Mouse (Mus musculus): ENCODE results near the gene Dll4. TPM values are rescaled to one million over a fixed set of nuclear protein-coding genes. Genes with fewer than 3 reads are reported as not detected.
A peak's percentile ranks its signal among the peaks of the same experiment; 100 is the strongest.

Dll4 gene
- polyA plus RNA-seq (2015; fragmentation: Nextera tagmentation; extraction: Ambion mirVana): 8.3 and 8.4 TPM in 2 replicates

GRCm38 (mm10) chr2:119325568-119326143, at the start of gene Dll4:
Gene Dll4, plus strand, starts transcription at chr2:119325784.
- WGBS: 1% methylated on average over 33 of the region's 33 CpGs
- H3K4me2 ChIP-seq (replicated peaks): peak within 1 kb of the TSS; percentile 100
- peak within 1 kb of the TSS; percentile 58 for H3K4me3 ChIP-seq (replicated peaks)
- ATAC-seq: peak; percentile 55
- no peaks in the 10 kb centered on the region for H3K9me3 ChIP-seq
- H3K36me3 ChIP-seq: no peaks in the 10 kb centered on the region
- peak within 1 kb of the TSS; percentile 56 for H3K9ac ChIP-seq
- H3K27me3 ChIP-seq (replicated peaks): peaks cover 59% of the 10 kb centered on the region
- peak within 1 kb of the TSS; percentile 36 for H3K27ac ChIP-seq
- peaks cover 61% of the 10 kb centered on the region for H3K4me1 ChIP-seq (replicated peaks)

- Histone ChIP-seq H3K9ac (no peak overlapping the region), H3K4me2 (replicated peaks) (no peak overlapping the region), H3K4me1 (replicated peaks) (no peaks in the 10 kb centered on the region), H3K4me3 (replicated peaks) (no peak overlapping the region), H3K9me3 (no peaks in the 10 kb centered on the region), H3K36me3 (no peaks in the 10 kb centered on the region), H3K27me3 (replicated peaks) (no peaks in the 10 kb centered on the region), H3K27ac (no peak overlapping the region)
- no peak for ATAC-seq
- WGBS: 85% methylated on average over 7 of the region's 7 CpGs
These were observed 48.7 kb upstream of the Dll4 start for GRCm38 (mm10) chr2:119276926-119277325.

DNA sequence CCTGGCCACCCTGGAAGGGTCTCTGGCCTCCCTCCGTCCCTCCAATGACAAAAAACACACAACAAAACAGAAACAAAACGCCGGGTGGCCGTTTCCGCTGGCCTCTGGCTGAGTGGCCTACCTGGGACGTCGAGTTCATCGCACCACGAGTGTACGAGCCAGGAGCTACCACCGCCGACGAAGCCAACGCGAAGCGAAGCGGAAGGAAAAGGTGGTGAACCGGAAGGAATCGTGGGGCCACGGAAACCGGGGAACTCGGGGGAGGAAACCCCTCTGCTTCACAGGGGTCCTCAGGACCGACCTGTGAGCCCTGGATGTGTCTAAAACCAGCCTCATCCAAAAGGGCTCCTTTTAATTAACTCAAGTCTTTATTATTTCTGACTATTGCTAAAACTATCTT, 47.8 kb upstream of the Dll4 start:
- Histone ChIP-seq H3K36me3 (no peaks in the 10 kb centered on the region), H3K27ac (no peak overlapping the region), H3K4me1 (replicated peaks) (no peaks in the 10 kb centered on the region), H3K27me3 (replicated peaks) (no peaks in the 10 kb centered on the region), H3K9ac (no peak overlapping the region), H3K4me3 (replicated peaks) (no peak overlapping the region), H3K9me3 (no peaks in the 10 kb centered on the region), H3K4me2 (replicated peaks) (no peak overlapping the region)
- ATAC-seq: no peak
- 88% methylated on average over 23 of the region's 23 CpGs for WGBS

- no peak overlapping the region for H3K4me2 ChIP-seq (replicated peaks)
- no peak overlapping the region for H3K27ac ChIP-seq
- H3K4me1 ChIP-seq (replicated peaks): no peaks in the 10 kb centered on the region
- H3K36me3 ChIP-seq: no peaks in the 10 kb centered on the region
- ATAC-seq: no peak
- H3K9ac ChIP-seq: no peak overlapping the region
- no peak overlapping the region for H3K4me3 ChIP-seq (replicated peaks)
- 69% methylated on average over 7 of the region's 7 CpGs for WGBS
- H3K9me3 ChIP-seq: no peaks in the 10 kb centered on the region
- H3K27me3 ChIP-seq (replicated peaks): no peaks in the 10 kb centered on the region
These were observed 43.6 kb upstream of the Dll4 start for GRCm38 (mm10) chr2:119281899-119282565.

DNA sequence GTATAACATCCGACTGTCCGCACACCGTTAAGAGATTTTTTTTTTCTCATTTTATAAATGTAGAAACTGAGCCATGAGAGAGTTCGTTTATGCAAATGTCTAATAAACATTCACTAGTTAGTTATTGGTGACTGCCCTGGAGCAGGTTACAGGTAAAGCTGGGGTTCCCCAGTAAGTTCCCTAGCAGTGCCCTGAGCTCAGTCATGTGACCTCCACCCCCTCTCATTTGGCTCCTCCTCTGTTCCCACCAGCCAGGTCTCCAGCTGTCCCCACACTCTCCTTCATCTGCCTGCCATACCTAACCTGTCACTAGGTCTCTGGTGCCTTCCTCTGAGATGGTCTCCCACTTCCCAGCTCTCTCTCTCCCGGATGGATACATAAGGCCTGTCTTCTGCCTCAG, 38.2 kb upstream of the Dll4 start:
- ATAC-seq: no peak
- H3K27ac ChIP-seq: no peak overlapping the region
- peaks cover 14% of the 10 kb centered on the region for H3K4me1 ChIP-seq (replicated peaks)
- H3K9me3 ChIP-seq: no peaks in the 10 kb centered on the region
- H3K9ac ChIP-seq: no peak overlapping the region
- no peaks in the 10 kb centered on the region for H3K27me3 ChIP-seq (replicated peaks)
- no peak overlapping the region for H3K4me3 ChIP-seq (replicated peaks)
- no peak overlapping the region for H3K4me2 ChIP-seq (replicated peaks)
- peaks cover 11% of the 10 kb centered on the region for H3K36me3 ChIP-seq
- 89% methylated on average over 5 of the region's 5 CpGs for WGBS

- peaks cover 14% of the 10 kb centered on the region for H3K4me1 ChIP-seq (replicated peaks)
- H3K27ac ChIP-seq: peak within 1 kb of the TSS; percentile 25; the same call in 1 of the 2 replicates
- ATAC-seq: peak; percentile 96
- no peaks in the 10 kb centered on the region for H3K27me3 ChIP-seq (replicated peaks)
- peaks cover 18% of the 10 kb centered on the region for H3K36me3 ChIP-seq
- 2% methylated on average over 31 of the region's 31 CpGs for WGBS
- H3K9ac ChIP-seq: peak within 1 kb of the TSS; percentile 66
- H3K4me3 ChIP-seq (replicated peaks): peak within 1 kb of the TSS; percentile 55
- H3K9me3 ChIP-seq: no peaks in the 10 kb centered on the region
- peak within 1 kb of the TSS; percentile 74 for H3K4me2 ChIP-seq (replicated peaks)
These were observed 37.2 kb upstream of the Dll4 start, which contains the start of gene Vps18 for GRCm38 (mm10) chr2:119288270-119288882. Gene Vps18, plus strand, starts transcription at chr2:119288740.

- H3K36me3 ChIP-seq: peaks cover 24% of the 10 kb centered on the region
- H3K27me3 ChIP-seq (replicated peaks): no peaks in the 10 kb centered on the region
- H3K4me2 ChIP-seq (replicated peaks): peak overlapping the region; percentile 74
- ATAC-seq: peak; percentile 36
- 1% methylated on average over 11 of the region's 11 CpGs for WGBS
- H3K4me3 ChIP-seq (replicated peaks): peak overlapping the region; percentile 55
- peak overlapping the region; percentile 66 for H3K9ac ChIP-seq
- no peaks in the 10 kb centered on the region for H3K9me3 ChIP-seq
- H3K4me1 ChIP-seq (replicated peaks): peaks cover 14% of the 10 kb centered on the region
- peak overlapping the region; percentile 25; the same call in 1 of the 2 replicates for H3K27ac ChIP-seq
These were observed 36.6 kb upstream of the Dll4 start for GRCm38 (mm10) chr2:119289014-119289416.

GRCm38 (mm10) chr2:119292281-119292680, 33.3 kb upstream of the Dll4 start:
- Histone ChIP-seq H3K9ac (no peak overlapping the region), H3K4me3 (replicated peaks) (no peak overlapping the region), H3K27ac (no peak overlapping the region), H3K9me3 (no peaks in the 10 kb centered on the region), H3K27me3 (replicated peaks) (no peaks in the 10 kb centered on the region), H3K36me3 (peaks cover 36% of the 10 kb centered on the region), H3K4me2 (replicated peaks) (no peak overlapping the region), H3K4me1 (replicated peaks) (peaks cover 17% of the 10 kb centered on the region)
- 92% methylated on average over 5 of the region's 5 CpGs for WGBS
- ATAC-seq: no peak

DNA sequence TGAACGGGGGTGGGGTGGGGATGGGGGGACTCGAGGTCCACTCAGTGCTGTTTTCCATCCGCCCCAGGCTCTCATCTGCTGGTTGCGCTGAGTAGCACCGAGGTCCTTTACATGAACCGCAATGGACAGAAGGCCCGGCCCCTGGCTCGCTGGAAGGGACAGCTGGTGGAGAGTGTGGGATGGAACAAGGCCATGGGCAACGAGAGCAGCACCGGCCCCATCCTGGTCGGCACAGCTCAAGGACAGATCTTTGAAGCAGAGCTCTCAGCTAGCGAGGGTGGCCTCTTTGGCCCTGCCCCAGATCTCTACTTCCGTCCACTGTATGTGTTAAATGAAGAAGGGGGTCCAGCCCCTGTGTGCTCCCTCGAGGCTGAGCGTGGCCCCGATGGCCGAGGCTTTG, 32.7 kb upstream of the Dll4 start:
- H3K36me3 ChIP-seq: peaks cover 40% of the 10 kb centered on the region
- ATAC-seq: no peak
- H3K27me3 ChIP-seq (replicated peaks): no peaks in the 10 kb centered on the region

DNA sequence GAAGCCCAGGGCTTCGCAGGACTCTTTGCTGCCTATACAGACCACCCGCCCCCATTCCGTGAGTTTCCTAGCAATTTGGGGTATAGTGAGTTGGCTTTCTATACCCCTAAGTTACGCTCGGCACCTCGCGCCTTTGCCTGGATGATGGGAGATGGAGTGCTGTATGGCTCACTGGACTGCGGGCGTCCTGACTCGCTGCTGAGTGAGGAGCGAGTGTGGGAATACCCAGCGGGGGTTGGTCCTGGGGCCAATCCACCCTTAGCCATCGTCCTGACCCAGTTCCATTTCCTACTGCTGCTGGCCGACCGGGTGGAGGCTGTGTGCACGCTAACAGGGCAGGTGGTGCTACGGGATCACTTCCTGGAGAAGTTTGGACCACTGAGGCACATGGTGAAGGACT, 32.3 kb upstream of the Dll4 start:
- ATAC-seq: no peak
- H3K36me3 ChIP-seq: peaks cover 41% of the 10 kb centered on the region
- no peak overlapping the region for H3K27ac ChIP-seq
- 92% methylated on average over 17 of the region's 17 CpGs for WGBS
- H3K4me2 ChIP-seq (replicated peaks): no peak overlapping the region
- no peaks in the 10 kb centered on the region for H3K9me3 ChIP-seq
- H3K27me3 ChIP-seq (replicated peaks): no peaks in the 10 kb centered on the region
- H3K4me3 ChIP-seq (replicated peaks): no peak overlapping the region
- H3K9ac ChIP-seq: no peak overlapping the region
- peaks cover 12% of the 10 kb centered on the region for H3K4me1 ChIP-seq (replicated peaks)

More for the DNA sequence above, 32.7 kb upstream of the Dll4 start:
- Histone ChIP-seq H3K4me1 (replicated peaks) (peaks cover 16% of the 10 kb centered on the region), H3K27ac (no peak overlapping the region), H3K4me3 (replicated peaks) (no peak overlapping the region), H3K4me2 (replicated peaks) (no peak overlapping the region), H3K9me3 (no peaks in the 10 kb centered on the region), H3K9ac (no peak overlapping the region)
- 92% methylated on average over 17 of the region's 17 CpGs for WGBS

GRCm38 (mm10) chr2:119293776-119294390, 31.7 kb upstream of the Dll4 start:
- ATAC-seq: no peak
- 93% methylated on average over 34 of the region's 34 CpGs for WGBS
- no peaks in the 10 kb centered on the region for H3K9me3 ChIP-seq
- no peak overlapping the region for H3K9ac ChIP-seq
- H3K27ac ChIP-seq: no peak overlapping the region
- no peak overlapping the region for H3K4me2 ChIP-seq (replicated peaks)
- H3K27me3 ChIP-seq (replicated peaks): no peaks in the 10 kb centered on the region
- peaks cover 14% of the 10 kb centered on the region for H3K4me1 ChIP-seq (replicated peaks)
- no peak overlapping the region for H3K4me3 ChIP-seq (replicated peaks)
- H3K36me3 ChIP-seq: peaks cover 41% of the 10 kb centered on the region

DNA sequence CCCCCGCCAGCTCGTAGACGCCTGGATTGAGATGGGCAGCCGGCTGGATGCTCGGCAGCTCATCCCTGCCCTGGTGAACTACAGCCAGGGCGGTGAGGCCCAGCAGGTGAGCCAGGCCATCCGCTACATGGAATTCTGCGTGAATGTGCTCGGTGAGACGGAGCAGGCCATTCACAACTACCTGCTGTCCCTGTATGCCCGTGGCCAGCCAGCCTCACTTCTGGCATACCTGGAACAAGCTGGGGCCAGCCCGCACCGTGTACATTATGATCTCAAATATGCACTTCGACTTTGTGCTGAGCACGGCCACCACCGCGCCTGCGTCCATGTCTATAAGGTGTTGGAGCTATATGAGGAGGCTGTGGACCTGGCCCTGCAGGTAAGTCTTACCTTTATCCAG, 31.2 kb upstream of the Dll4 start:
- ATAC-seq: no peak
- Histone ChIP-seq H3K4me3 (replicated peaks) (no peak overlapping the region), H3K9ac (no peak overlapping the region), H3K4me1 (replicated peaks) (peaks cover 15% of the 10 kb centered on the region), H3K4me2 (replicated peaks) (no peak overlapping the region), H3K36me3 (peaks cover 41% of the 10 kb centered on the region), H3K27me3 (replicated peaks) (no peaks in the 10 kb centered on the region), H3K9me3 (no peaks in the 10 kb centered on the region), H3K27ac (no peak overlapping the region)
- WGBS: 91% methylated on average over 18 of the region's 18 CpGs

All from intestine, embryonic 15.5 days (tissue).